Mouse (Mus musculus): ENCODE results near the gene Dbp. TPM values are rescaled to one million over a fixed set of nuclear protein-coding genes. Genes with fewer than 3 reads are reported as not detected.

Gene Dbp
- total and polyA plus RNA-seq, 2 experiments = 17.0 to 110 TPM

DNA sequence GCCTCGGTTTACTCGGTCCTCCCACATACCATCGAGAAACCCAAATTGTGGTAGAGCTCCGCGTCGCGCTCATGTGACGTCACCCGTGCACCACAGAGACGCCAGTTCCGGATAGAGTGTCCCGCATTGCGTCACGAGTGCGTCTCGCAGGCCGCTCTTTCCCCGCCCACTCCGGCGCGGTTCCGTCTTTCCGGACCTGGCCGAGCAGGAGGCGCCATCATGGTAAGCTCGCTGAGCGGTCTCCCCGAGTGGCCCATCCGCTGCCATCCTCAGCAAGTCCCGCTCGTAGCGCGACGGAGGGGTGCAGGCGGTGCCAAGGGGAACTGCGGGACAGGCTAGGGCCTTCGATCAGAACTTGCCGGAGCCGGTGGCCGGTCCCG, 13.0 kb downstream of the Dbp start, which contains the start of gene Sphk2:
Gene Sphk2 (minus strand): TSS at position 85 of the 380 bp plus-strand sequence.
- TF ChIP-seq POLR2A (IDR thresholded peaks at IDR 0.05; ENCODE audit: extremely low read depth, insufficient read depth, low read length) (peak; percentile 97), CTCF (IDR thresholded peaks at IDR 0.05; ENCODE audit: low read depth, low read length) (no peak)
- WGBS = under 1% methylated on average over 41 of the region's 41 CpGs
- Histone ChIP-seq H3K4me3 (ENCODE audit: insufficient read depth, low read depth, low read length) (peak within 1 kb of the TSS; percentile 79), H3K36me3 (ENCODE audit: control insufficient read depth, insufficient read depth, low read length) (peaks cover 7% of the 10 kb centered on the region), H3K27ac (replicated peaks; ENCODE audit: insufficient read depth, low read depth, low read length) (peak within 1 kb of the TSS; percentile 89), H3K27me3 (ENCODE audit: control insufficient read depth, insufficient read depth, low read length) (no peaks in the 10 kb centered on the region), H3K9ac (ENCODE audit: low read depth, low read length) (peak within 1 kb of the TSS; percentile 89), H3K4me1 (ENCODE audit: control insufficient read depth, insufficient read depth, low read length) (peaks cover 23% of the 10 kb centered on the region), H3K79me2 (ENCODE audit: control insufficient read depth, insufficient read depth, low read length) (peaks cover 5% of the 10 kb centered on the region; the same call in 1 of the 2 replicates)
- peak; percentile 93 for DNase-seq (ENCODE audit: extremely low read depth, low read depth, low spot score)

DNA sequence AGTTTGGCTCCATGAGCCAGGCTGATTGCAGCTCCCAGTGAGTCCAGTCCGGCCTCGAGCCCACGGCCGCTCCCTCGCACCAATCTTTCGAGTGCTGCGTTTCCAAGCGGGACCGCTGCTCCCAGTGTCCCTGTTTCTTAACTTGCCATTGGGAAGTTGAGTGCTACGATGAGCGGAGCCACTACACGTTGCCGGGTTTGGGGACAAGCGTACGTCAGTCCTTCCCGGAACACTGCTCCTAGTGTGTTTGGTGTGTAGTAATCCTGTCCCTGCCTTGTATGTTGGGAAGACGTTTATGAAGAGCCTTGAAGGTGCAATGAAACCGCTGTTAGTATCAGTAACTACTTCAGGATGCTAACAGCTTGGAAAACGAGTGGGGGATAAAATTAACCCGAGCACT, 13.4 kb downstream of the Dbp start:
- TF ChIP-seq POLR2A (IDR thresholded peaks at IDR 0.05; ENCODE audit: extremely low read depth, insufficient read depth, low read length) (no peak), CTCF (IDR thresholded peaks at IDR 0.05; ENCODE audit: low read depth, low read length) (no peak)
- WGBS = under 1% methylated on average over 20 of the region's 20 CpGs

DNA sequence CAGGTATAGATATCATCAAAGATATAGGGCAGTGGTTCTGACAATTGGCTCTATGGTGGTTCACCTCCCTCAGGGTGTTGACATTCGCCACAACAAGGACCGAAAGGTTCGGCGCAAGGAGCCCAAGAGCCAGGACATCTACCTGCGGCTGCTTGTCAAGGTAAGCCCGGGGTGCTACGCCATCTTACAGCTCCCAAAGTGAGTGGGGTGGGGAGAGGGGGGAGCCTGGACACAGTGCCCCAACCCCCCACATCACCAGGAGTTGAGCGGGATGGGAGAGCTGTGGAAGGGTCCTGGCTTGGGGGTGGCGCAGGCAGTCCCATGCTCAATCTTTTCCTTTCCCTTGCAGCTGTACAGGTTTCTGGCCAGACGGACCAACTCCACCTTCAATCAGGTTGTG, 14.3 kb downstream of the Dbp start:
- Histone ChIP-seq H3K27me3 (ENCODE audit: control insufficient read depth, insufficient read depth, low read length) (no peaks in the 10 kb centered on the region), H3K4me1 (ENCODE audit: control insufficient read depth, insufficient read depth, low read length) (peaks cover 20% of the 10 kb centered on the region), H3K9ac (ENCODE audit: low read depth, low read length) (peak overlapping the region; percentile 30), H3K27ac (replicated peaks; ENCODE audit: insufficient read depth, low read depth, low read length) (no peak overlapping the region), H3K36me3 (ENCODE audit: control insufficient read depth, insufficient read depth, low read length) (peaks cover 7% of the 10 kb centered on the region), H3K4me3 (ENCODE audit: insufficient read depth, low read depth, low read length) (no peak overlapping the region), H3K79me2 (ENCODE audit: control insufficient read depth, insufficient read depth, low read length) (peaks cover 5% of the 10 kb centered on the region; the same call in 1 of the 2 replicates)
- DNase-seq (ENCODE audit: extremely low read depth, low read depth, low spot score) = no peak
- TF ChIP-seq POLR2A (IDR thresholded peaks at IDR 0.05; ENCODE audit: extremely low read depth, insufficient read depth, low read length) = no peak
- TF ChIP-seq CTCF (IDR thresholded peaks at IDR 0.05; ENCODE audit: low read depth, low read length) = no peak
- WGBS = 84% methylated on average over 10 of the region's 10 CpGs

More for the DNA sequence above, 13.4 kb downstream of the Dbp start:
- Histone ChIP-seq H3K27ac (replicated peaks; ENCODE audit: insufficient read depth, low read depth, low read length) (peak overlapping the region; percentile 27), H3K36me3 (ENCODE audit: control insufficient read depth, insufficient read depth, low read length) (peaks cover 7% of the 10 kb centered on the region), H3K27me3 (ENCODE audit: control insufficient read depth, insufficient read depth, low read length) (no peaks in the 10 kb centered on the region), H3K4me3 (ENCODE audit: insufficient read depth, low read depth, low read length) (peak overlapping the region; percentile 79), H3K79me2 (ENCODE audit: control insufficient read depth, insufficient read depth, low read length) (peaks cover 5% of the 10 kb centered on the region; the same call in 1 of the 2 replicates), H3K4me1 (ENCODE audit: control insufficient read depth, insufficient read depth, low read length) (peaks cover 20% of the 10 kb centered on the region), H3K9ac (ENCODE audit: low read depth, low read length) (peak overlapping the region; percentile 89)
- DNase-seq (ENCODE audit: extremely low read depth, low read depth, low spot score) = peak; percentile 28

DNA sequence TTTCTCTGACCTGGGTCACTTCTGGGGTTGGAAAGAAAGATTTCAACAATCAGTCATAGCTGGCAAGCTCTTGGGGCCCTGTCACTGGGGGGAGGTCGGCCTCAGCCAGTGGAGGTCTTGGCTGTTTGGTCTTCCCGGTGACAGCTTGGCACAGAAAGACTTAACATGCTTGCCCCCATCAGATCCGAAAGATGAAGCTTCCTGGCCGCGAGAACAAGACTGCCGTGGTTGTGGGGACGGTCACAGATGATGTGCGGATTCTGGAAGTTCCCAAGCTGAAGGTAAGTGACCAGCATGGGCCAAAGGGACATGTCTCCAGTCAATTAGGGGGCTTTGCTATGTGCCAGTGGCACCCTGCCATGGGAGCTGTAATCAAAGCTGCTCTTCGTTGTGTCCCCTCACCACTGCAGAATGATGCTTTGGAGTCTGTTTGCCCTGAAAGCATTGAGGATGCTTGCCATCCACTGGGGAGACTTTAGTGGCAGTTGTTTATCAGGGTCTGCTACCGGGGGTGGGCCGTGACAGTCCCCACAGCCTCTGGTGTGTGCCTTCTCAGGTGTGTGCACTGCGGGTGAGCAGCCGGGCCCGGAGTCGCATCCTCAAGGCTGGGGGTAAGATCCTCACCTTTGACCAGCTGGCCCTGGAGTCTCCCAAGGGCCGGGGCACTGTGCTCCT, 15.0 kb downstream of the Dbp start:
- peaks cover 20% of the 10 kb centered on the region for H3K4me1 ChIP-seq (ENCODE audit: control insufficient read depth, insufficient read depth, low read length)
- peaks cover 5% of the 10 kb centered on the region; the same call in 1 of the 2 replicates for H3K79me2 ChIP-seq (ENCODE audit: control insufficient read depth, insufficient read depth, low read length)
- no peaks in the 10 kb centered on the region for H3K27me3 ChIP-seq (ENCODE audit: control insufficient read depth, insufficient read depth, low read length)
- H3K27ac ChIP-seq (replicated peaks; ENCODE audit: insufficient read depth, low read depth, low read length) = no peak overlapping the region
- no peak overlapping the region for H3K9ac ChIP-seq (ENCODE audit: low read depth, low read length)
- H3K36me3 ChIP-seq (ENCODE audit: control insufficient read depth, insufficient read depth, low read length) = peaks cover 7% of the 10 kb centered on the region
- TF ChIP-seq POLR2A (IDR thresholded peaks at IDR 0.05; ENCODE audit: extremely low read depth, insufficient read depth, low read length) = no peak
- WGBS = 90% methylated on average over 16 of the region's 16 CpGs
- no peak for DNase-seq (ENCODE audit: extremely low read depth, low read depth, low spot score)
- H3K4me3 ChIP-seq (ENCODE audit: insufficient read depth, low read depth, low read length) = no peak overlapping the region

DNA sequence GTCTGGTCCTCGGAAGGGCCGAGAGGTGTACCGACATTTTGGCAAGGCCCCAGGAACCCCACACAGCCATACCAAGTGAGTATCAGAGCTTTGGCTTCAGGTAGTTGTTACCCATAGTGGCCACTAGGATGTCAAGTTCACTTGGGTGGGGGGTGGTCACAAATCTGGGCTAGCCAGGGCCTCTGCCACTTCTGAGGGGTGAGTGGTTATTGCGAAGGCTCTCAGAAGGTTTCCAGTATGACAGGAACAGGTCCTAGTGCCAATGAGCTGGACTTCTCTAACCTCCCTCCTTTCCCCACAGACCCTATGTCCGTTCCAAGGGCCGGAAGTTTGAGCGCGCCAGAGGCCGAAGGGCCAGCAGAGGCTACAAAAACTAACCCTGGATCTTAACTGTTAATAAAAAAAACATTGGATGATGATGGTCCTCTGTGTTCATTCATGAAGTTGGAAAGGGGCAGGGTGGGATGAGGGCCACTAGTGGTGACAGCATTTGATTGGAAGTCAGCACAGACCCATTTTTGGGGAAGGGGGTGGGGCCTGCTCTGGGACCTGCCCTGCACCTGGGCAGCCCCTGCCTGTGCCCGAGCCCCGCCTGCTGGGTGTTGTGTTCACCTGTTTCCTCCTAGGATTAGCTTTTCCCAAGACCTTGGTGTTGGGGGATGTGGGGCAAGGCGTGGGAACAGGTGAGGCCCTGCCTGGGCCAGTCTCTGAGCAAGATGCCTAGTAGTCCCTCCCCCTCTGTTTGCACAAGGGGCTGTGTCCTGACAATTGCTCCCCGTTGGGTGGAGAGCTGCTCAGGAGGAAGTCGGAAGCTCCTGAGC, 15.7 kb downstream of the Dbp start, which contains the start of gene Fam83e:
Gene Fam83e (plus strand): TSS at position 800 of the 821 bp plus-strand sequence.
- no peak for DNase-seq (ENCODE audit: extremely low read depth, low read depth, low spot score)
- Histone ChIP-seq H3K4me1 (ENCODE audit: control insufficient read depth, insufficient read depth, low read length) (peaks cover 17% of the 10 kb centered on the region), H3K79me2 (ENCODE audit: control insufficient read depth, insufficient read depth, low read length) (peaks cover 5% of the 10 kb centered on the region; the same call in 1 of the 2 replicates), H3K4me3 (ENCODE audit: insufficient read depth, low read depth, low read length) (no peak within 1 kb of the TSS), H3K36me3 (ENCODE audit: control insufficient read depth, insufficient read depth, low read length) (peaks cover 7% of the 10 kb centered on the region), H3K27me3 (ENCODE audit: control insufficient read depth, insufficient read depth, low read length) (no peaks in the 10 kb centered on the region), H3K27ac (replicated peaks; ENCODE audit: insufficient read depth, low read depth, low read length) (no peak within 1 kb of the TSS), H3K9ac (ENCODE audit: low read depth, low read length) (no peak within 1 kb of the TSS)
- 81% methylated on average over 14 of the region's 14 CpGs for WGBS
- TF ChIP-seq POLR2A (IDR thresholded peaks at IDR 0.05; ENCODE audit: extremely low read depth, insufficient read depth, low read length) = no peak
- peak; percentile 18; the same call in 1 of the 2 replicates for TF ChIP-seq CTCF (IDR thresholded peaks at IDR 0.05; ENCODE audit: low read depth, low read length)

Measured in liver, adult 2 months (tissue).